Mouse (Mus musculus) heart, postnatal 10 days (tissue): ENCODE data around the gene Thrb. TPM values are rescaled to one million over a fixed set of nuclear protein-coding genes. Genes with fewer than 3 reads are reported as not detected.

Experiments
- DNase-seq, 2 experiments: peaks; one replicate each; pipeline ENCODE4 v3.0.0; 2021
- intact Hi-C: fragments of 180-260 bp; cut with DNase I; formaldehyde crosslinking; loops from one replicate; pipeline ENCODE4 v1.15.1; 2025
- total RNA-seq, 2 experiments: library from RNA; stranded (reverse); gene quantifications; 2 replicates each; pipeline ENCODE4 v1.2.3; 2021

Thrb gene
- total RNA-seq, 2 experiments from 2014 or later = 8.6 to 10.9 TPM

GRCm38 (mm10) chr14:17697920-17698632 is 38.0 kb downstream of the Thrb start:
- DNase-seq = no peak
- intact Hi-C loops = no loop called here

- DNase-seq = no peak
- intact Hi-C loops = no loop called here
These were observed 40.2 kb downstream of the Thrb start for GRCm38 (mm10) chr14:17700228-17700627.

GRCm38 (mm10) chr14:17713297-17713904 is 53.3 kb downstream of the Thrb start:
- intact Hi-C loops = no loop called here
- no peak for DNase-seq

- intact Hi-C loops = no loop called here
- DNase-seq = no peak
These were observed 59.4 kb downstream of the Thrb start for GRCm38 (mm10) chr14:17719494-17719893.

GRCm38 (mm10) chr14:17722824-17723445 is 62.9 kb downstream of the Thrb start:
- intact Hi-C loops = no loop called here
- no peak for DNase-seq

- no peak for DNase-seq
- intact Hi-C loops = no loop called here
These were observed 64.5 kb downstream of the Thrb start for GRCm38 (mm10) chr14:17724577-17724976.

- no peak for DNase-seq
- intact Hi-C loops = no loop called here
These were observed 66.8 kb downstream of the Thrb start for GRCm38 (mm10) chr14:17726906-17727305.

GRCm38 (mm10) chr14:17727878-17728277 is 67.8 kb downstream of the Thrb start:
- intact Hi-C loops = no loop called here
- DNase-seq = no peak

- intact Hi-C loops = no loop called here
- DNase-seq = no peak
These were observed 68.8 kb downstream of the Thrb start for GRCm38 (mm10) chr14:17728889-17729288.

GRCm38 (mm10) chr14:17731020-17731419 is 71.0 kb downstream of the Thrb start:
- intact Hi-C loops = no loop called here
- DNase-seq = no peak

- intact Hi-C loops = no loop called here
- DNase-seq = no peak
These were observed 73.2 kb downstream of the Thrb start for GRCm38 (mm10) chr14:17733077-17733778.

GRCm38 (mm10) chr14:17733779-17734137 is 73.7 kb downstream of the Thrb start:
- no peak for DNase-seq
- intact Hi-C loops = no loop called here

GRCm38 (mm10) chr14:17735440-17735839 is 75.4 kb downstream of the Thrb start:
- intact Hi-C loops = no loop called here
- DNase-seq = no peak

- intact Hi-C loops = loop anchor here (5.0 kb wide), 1 partner anchor 79 kb away; the partner anchor contains the start of gene Thrb
- DNase-seq = no peak
These were observed 80.8 kb downstream of the Thrb start for GRCm38 (mm10) chr14:17740903-17741302.

GRCm38 (mm10) chr14:17742264-17742663 is 82.2 kb downstream of the Thrb start:
- no peak for DNase-seq
- intact Hi-C loops = loop anchor here (5.0 kb wide), 1 partner anchor 80 kb away; the partner anchor contains the start of gene Thrb

- DNase-seq = peak; percentile 40 to 41
- intact Hi-C loops = loop anchor here (5.0 kb wide), 1 partner anchor 81 kb away; the partner anchor contains the start of gene Thrb
These were observed 83.0 kb downstream of the Thrb start for GRCm38 (mm10) chr14:17742902-17743712.

GRCm38 (mm10) chr14:17743713-17744158 is 83.7 kb downstream of the Thrb start:
- peak in 1 of 2 experiments; percentile 23 for DNase-seq
- intact Hi-C loops = loop anchor here (5.0 kb wide), 1 partner anchor 81 kb away; the partner anchor contains the start of gene Thrb

GRCm38 (mm10) chr14:17747922-17748321 is 87.9 kb downstream of the Thrb start:
- DNase-seq = no peak
- intact Hi-C loops = no loop called here

- intact Hi-C loops = no loop called here
- no peak for DNase-seq
These were observed 88.9 kb downstream of the Thrb start for GRCm38 (mm10) chr14:17748945-17749344.

GRCm38 (mm10) chr14:17751911-17752310 is 91.8 kb downstream of the Thrb start:
- intact Hi-C loops = no loop called here
- DNase-seq = no peak
